Mouse (Mus musculus): ENCODE measurements around the gene Olfr1136. TPM values are rescaled to one million over a fixed set of nuclear protein-coding genes. Genes with fewer than 3 reads are reported as not detected.

Gene Olfr1136
- polyA plus RNA-seq (2015; fragmentation: Nextera tagmentation; extraction: Ambion mirVana), result not detected in 2 replicates

GRCm38 (mm10) chr2:87693847-87694246 is at the start of gene Olfr1136:
Olfr1136 (minus strand) TSS chr2:87693947.

GRCm38 (mm10) chr2:87743452-87743851 is 49.7 kb upstream of the Olfr1136 start, which contains the start of gene Olfr1140:
Olfr1140 (plus strand) TSS chr2:87743752.

DNA sequence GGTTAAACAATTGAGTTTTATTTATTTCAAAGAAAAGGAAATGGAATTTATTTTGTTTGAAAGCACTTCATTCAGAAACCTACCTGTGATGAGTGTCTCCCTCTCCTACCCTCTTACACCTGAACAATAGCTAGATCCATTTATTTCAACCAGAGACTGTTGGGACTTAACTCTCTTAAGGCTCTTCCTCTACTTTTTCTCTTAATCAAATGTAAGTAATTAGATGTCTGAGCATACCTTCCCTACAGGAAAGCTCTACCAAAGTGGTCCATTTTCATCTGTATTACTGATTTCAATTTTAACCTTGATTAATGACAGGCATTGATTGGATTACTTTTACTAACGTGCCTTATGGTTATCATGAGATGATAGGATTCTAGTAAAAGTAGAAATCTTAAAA is 46.1 kb upstream of the Olfr1136 start, which contains the start of gene Olfr1138:
Olfr1138 (minus strand) TSS at position 101 of the 400 bp plus-strand sequence.

GRCm38 (mm10) chr2:87713079-87713478 is 19.3 kb upstream of the Olfr1136 start, which contains the start of gene Olfr1137:
Olfr1137 (minus strand) TSS chr2:87713179.

DNA sequence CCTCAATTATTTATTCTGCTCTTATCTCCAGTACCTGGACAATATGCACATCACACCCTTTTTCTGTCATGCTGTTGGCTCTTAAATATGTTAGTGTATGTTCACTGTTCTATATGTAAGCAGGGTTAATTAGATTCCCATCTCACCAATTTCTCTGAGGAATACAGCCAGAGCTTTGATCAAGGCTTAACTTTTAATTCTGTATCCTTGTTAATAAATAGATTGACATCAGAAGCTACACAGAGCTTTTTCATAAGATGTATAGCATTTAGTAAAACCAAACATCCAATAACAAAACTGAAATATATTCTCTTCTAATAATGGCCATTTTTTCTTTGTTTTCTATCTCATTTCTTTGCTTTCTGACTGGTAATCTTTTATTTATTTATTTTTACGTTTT is 20.2 kb downstream of the Olfr1136 start, which contains the start of gene Olfr1135:
Olfr1135 (minus strand) TSS at position 101 of the 400 bp plus-strand sequence.

DNA sequence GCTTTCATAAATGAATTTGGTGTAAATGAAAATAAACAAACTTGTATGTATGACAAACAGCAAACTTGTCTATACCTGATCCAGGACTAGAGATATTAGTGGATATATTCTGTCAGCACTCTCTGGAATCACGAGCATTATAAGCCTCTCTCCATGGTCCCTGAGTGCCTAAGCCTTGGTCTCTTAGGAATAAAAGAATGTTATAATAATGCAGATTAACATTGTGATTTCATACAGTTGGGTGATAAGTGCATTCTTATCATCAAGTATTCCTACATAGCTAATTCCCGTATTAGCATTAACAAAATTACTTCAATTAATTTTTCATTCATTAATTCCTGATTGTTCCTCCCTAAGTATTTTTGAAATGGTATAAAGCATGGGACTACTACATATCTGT is 35.4 kb downstream of the Olfr1136 start, which contains the start of gene Olfr1134:
Olfr1134 (minus strand) TSS at position 101 of the 400 bp plus-strand sequence.

GRCm38 (mm10) chr2:87647274-87647673 is 46.5 kb downstream of the Olfr1136 start, which contains the start of gene Olfr1133:
Olfr1133 (minus strand) TSS chr2:87647374.

Other genes with a start within 250 kb of the Olfr1136 start
- gene Olfr1126, start 240.0 kb downstream of the Olfr1136 start, polyA plus RNA-seq (2015; fragmentation: Nextera tagmentation; extraction: Ambion mirVana), result not detected in 2 replicates
- not detected in 2 replicates for gene Pramel7, start 196.9 kb downstream of the Olfr1136 start, polyA plus RNA-seq (2015; fragmentation: Nextera tagmentation; extraction: Ambion mirVana)
- not detected in 2 replicates for gene Pramel6, start 187.4 kb downstream of the Olfr1136 start, polyA plus RNA-seq (2015; fragmentation: Nextera tagmentation; extraction: Ambion mirVana)
- gene Olfr153, start 162.2 kb downstream of the Olfr1136 start, polyA plus RNA-seq (2015; fragmentation: Nextera tagmentation; extraction: Ambion mirVana), result not detected in 2 replicates
- not detected in 2 replicates for gene Olfr1128, start 148.4 kb downstream of the Olfr1136 start, polyA plus RNA-seq (2015; fragmentation: Nextera tagmentation; extraction: Ambion mirVana)
- gene Olfr1129, start 120.0 kb downstream of the Olfr1136 start, polyA plus RNA-seq (2015; fragmentation: Nextera tagmentation; extraction: Ambion mirVana), result not detected in 2 replicates
- gene Olfr1130, start 87.7 kb downstream of the Olfr1136 start, polyA plus RNA-seq (2015; fragmentation: Nextera tagmentation; extraction: Ambion mirVana), result not detected in 2 replicates
- not detected in 2 replicates for gene Olfr1131, start 66.8 kb downstream of the Olfr1136 start, polyA plus RNA-seq (2015; fragmentation: Nextera tagmentation; extraction: Ambion mirVana)
- gene Olfr1132, start 56.4 kb downstream of the Olfr1136 start, polyA plus RNA-seq (2015; fragmentation: Nextera tagmentation; extraction: Ambion mirVana), result not detected in 2 replicates
- gene Olfr1133, start 46.6 kb downstream of the Olfr1136 start, polyA plus RNA-seq (2015; fragmentation: Nextera tagmentation; extraction: Ambion mirVana), result not detected in 2 replicates
- not detected in 2 replicates for gene Olfr1134, start 35.5 kb downstream of the Olfr1136 start, polyA plus RNA-seq (2015; fragmentation: Nextera tagmentation; extraction: Ambion mirVana)
- not detected in 2 replicates for gene Olfr1135, start 20.3 kb downstream of the Olfr1136 start, polyA plus RNA-seq (2015; fragmentation: Nextera tagmentation; extraction: Ambion mirVana)
- gene Olfr1137, start 19.2 kb upstream of the Olfr1136 start, polyA plus RNA-seq (2015; fragmentation: Nextera tagmentation; extraction: Ambion mirVana), result not detected in 2 replicates
- gene Olfr1138, start 46.0 kb upstream of the Olfr1136 start, polyA plus RNA-seq (2015; fragmentation: Nextera tagmentation; extraction: Ambion mirVana), result not detected in 2 replicates
- not detected in 2 replicates for gene Olfr1140, start 49.8 kb upstream of the Olfr1136 start, polyA plus RNA-seq (2015; fragmentation: Nextera tagmentation; extraction: Ambion mirVana)
- not detected in 2 replicates for gene Olfr1141, start 60.0 kb upstream of the Olfr1136 start, polyA plus RNA-seq (2015; fragmentation: Nextera tagmentation; extraction: Ambion mirVana)
- not detected in 2 replicates for gene Olfr152, start 85.5 kb upstream of the Olfr1136 start, polyA plus RNA-seq (2015; fragmentation: Nextera tagmentation; extraction: Ambion mirVana)
- gene Olfr1143, start 106.6 kb upstream of the Olfr1136 start, polyA plus RNA-seq (2015; fragmentation: Nextera tagmentation; extraction: Ambion mirVana), result not detected in 2 replicates
- gene Olfr1145, start 115.9 kb upstream of the Olfr1136 start, polyA plus RNA-seq (2015; fragmentation: Nextera tagmentation; extraction: Ambion mirVana), result not detected in 2 replicates
- gene Olfr1148, start 136.6 kb upstream of the Olfr1136 start, polyA plus RNA-seq (2015; fragmentation: Nextera tagmentation; extraction: Ambion mirVana), result not detected in 2 replicates
- gene Olfr1150-ps1, start 150.0 kb upstream of the Olfr1136 start, polyA plus RNA-seq (2015; fragmentation: Nextera tagmentation; extraction: Ambion mirVana), result not detected in 2 replicates
- not detected in 2 replicates for gene Olfr1151, start 161.9 kb upstream of the Olfr1136 start, polyA plus RNA-seq (2015; fragmentation: Nextera tagmentation; extraction: Ambion mirVana)
- gene Olfr1152, start 172.5 kb upstream of the Olfr1136 start, polyA plus RNA-seq (2015; fragmentation: Nextera tagmentation; extraction: Ambion mirVana), result not detected in 2 replicates
- gene Olfr1153, start 201.0 kb upstream of the Olfr1136 start, polyA plus RNA-seq (2015; fragmentation: Nextera tagmentation; extraction: Ambion mirVana), result not detected in 2 replicates
- gene Olfr1154, start 211.2 kb upstream of the Olfr1136 start, polyA plus RNA-seq (2015; fragmentation: Nextera tagmentation; extraction: Ambion mirVana), result not detected in 2 replicates

Data from urinary bladder, postnatal 0 days (tissue).